Mouse (Mus musculus) gastrocnemius, postnatal 14 days (tissue): Measurements from ENCODE around the gene Vmn1r143. TPM values are rescaled to one million over a fixed set of nuclear protein-coding genes. Genes with fewer than 3 reads are reported as not detected.
"Not testable (repeated sequence)": the region's sequence is repeated elsewhere in the genome, so short reads cannot be mapped to it uniquely, and the experiment has no call there.

Experiments used
- DNase-seq: peaks from one replicate; pipeline ENCODE4 v3.0.0; 2021; ENCODE audit warnings: mixed read lengths
- intact Hi-C: fragments of 180-260 bp; cut with DNase I; formaldehyde crosslinking; loops from one replicate; pipeline ENCODE4 v1.15.1; 2025; ENCODE audit warnings: low total_unique reads
- long read RNA-seq, 2 experiments: library from polyadenylated mRNA; stranded (forward); transcript quantifications; one replicate each; pipeline ENCODE4 v2.0.0; 2021
- total RNA-seq, 2 experiments: library from RNA; stranded (reverse); gene quantifications; 2 replicates each; pipeline ENCODE4 v1.2.3; 2021

Vmn1r143 gene
- total RNA-seq = not detected
- long read RNA-seq, experiment 1 = 0 reads
- long read RNA-seq, experiment 2 = 0 reads

DNA sequence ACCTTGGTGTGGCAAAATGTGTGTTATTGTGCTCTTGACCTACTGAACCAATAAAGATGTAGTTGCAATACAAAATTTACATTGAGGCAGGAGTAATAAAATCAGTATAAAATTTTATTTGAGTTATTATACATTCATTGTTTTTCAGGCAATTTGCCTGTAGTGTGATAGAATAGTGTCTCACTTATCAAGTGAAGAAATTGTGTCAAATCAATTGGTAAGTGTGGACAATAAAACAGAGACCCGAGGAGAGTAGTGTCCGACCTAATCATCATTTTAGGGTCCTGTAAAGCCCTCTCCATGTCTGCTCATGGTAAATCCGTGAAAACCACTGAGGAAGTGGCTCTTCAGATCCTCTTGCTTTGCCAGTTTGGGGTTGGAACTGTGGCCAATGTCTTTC, at the start of gene Vmn1r143:
Gene Vmn1r143 (plus strand): TSS at position 301 of the 400 bp plus-strand sequence.
- intact Hi-C loops, DNase-seq: not testable (repeated sequence)

GRCm38 (mm10) chr7:22163935-22164334, 25.2 kb upstream of the Vmn1r143 start, which contains the start of gene Vmn1r142:
Gene Vmn1r142 (minus strand): TSS chr7:22164035.
- DNase-seq, intact Hi-C loops: not testable (repeated sequence)

GRCm38 (mm10) chr7:22201164-22201563, 12.0 kb downstream of the Vmn1r143 start, which contains the start of gene Gm8653:
Gene Gm8653 (minus strand): TSS chr7:22201264.
- intact Hi-C loops, DNase-seq: not testable (repeated sequence)

- intact Hi-C loops, DNase-seq: not testable (repeated sequence)
Measured at GRCm38 (mm10) chr7:22229384-22229783, 40.2 kb downstream of the Vmn1r143 start, which contains the start of gene Gm8453. Gene Gm8453 (minus strand): TSS chr7:22229484.

Other genes with a start within 250 kb of the Vmn1r143 start
- not detected for gene Vmn1r137, start 194.8 kb upstream of the Vmn1r143 start, total RNA-seq
- gene Vmn1r138, start 160.5 kb upstream of the Vmn1r143 start, total RNA-seq = not detected
- gene Gm6176, start 133.1 kb upstream of the Vmn1r143 start, total RNA-seq = not detected
- not detected for gene Vmn1r139, start 120.3 kb upstream of the Vmn1r143 start, total RNA-seq
- gene Gm16451, start 71.1 kb upstream of the Vmn1r143 start, total RNA-seq = not detected
- not detected for gene Gm10666, start 54.6 kb upstream of the Vmn1r143 start, total RNA-seq
- not detected for gene Vmn1r142, start 25.3 kb upstream of the Vmn1r143 start, total RNA-seq
- gene Gm8653, start 11.9 kb downstream of the Vmn1r143 start, total RNA-seq = not detected
- not detected for gene Gm8453, start 40.1 kb downstream of the Vmn1r143 start, total RNA-seq
- gene Gm4187, start 140.3 kb downstream of the Vmn1r143 start, total RNA-seq = not detected
- not detected for gene Gm8660, start 181.7 kb downstream of the Vmn1r143 start, total RNA-seq
- gene Vmn1r148, start 224.2 kb downstream of the Vmn1r143 start, total RNA-seq = not detected
- gene Vmn1r149, start 248.9 kb downstream of the Vmn1r143 start, total RNA-seq = not detected